Mouse (Mus musculus): Measurements from ENCODE around the gene Mcm6. TPM values are rescaled to one million over a fixed set of nuclear protein-coding genes. Genes with fewer than 3 reads are reported as not detected.
A peak's percentile ranks its signal among the peaks of the same experiment; 100 is the strongest.
"Not testable (repeated sequence)": the region's sequence is repeated elsewhere in the genome, so short reads cannot be mapped to it uniquely, and the experiment has no call there.

The Mcm6 gene
- total and polyA plus RNA-seq, 2 experiments from 2014 or later: 58.6 to 59.0 TPM

GRCm38 (mm10) chr1:128344232-128344631 is 15.2 kb downstream of the Mcm6 start:
- Histone ChIP-seq H3K4me1 (ENCODE audit: insufficient read depth, low read length) (no peaks in the 10 kb centered on the region), H3K36me3 (ENCODE audit: insufficient read depth, low read length) (peaks cover 49% of the 10 kb centered on the region), H3K27me3 (ENCODE audit: insufficient read depth, low read length) (no peaks in the 10 kb centered on the region), H3K4me2 (ENCODE audit: low read depth, low read length) (no peak overlapping the region), H3K4me3 (ENCODE audit: low read length) (no peak overlapping the region), H3K9ac (replicated peaks; ENCODE audit: low read length) (no peak overlapping the region), H3K27ac (no peak overlapping the region), H3K9me3 (ENCODE audit: low read length) (no peaks in the 10 kb centered on the region)
- no peak for TF ChIP-seq CTCF (IDR thresholded peaks at IDR 0.05; ENCODE audit: low read depth)
- 24% methylated on average over 10 of the region's 10 CpGs for WGBS
- DNase-seq (ENCODE audit: low spot score) (no peak), ATAC-seq (no peak)

GRCm38 (mm10) chr1:128337708-128338320 is 21.6 kb downstream of the Mcm6 start:
- no peak overlapping the region for H3K4me2 ChIP-seq (ENCODE audit: low read depth, low read length)
- no peak overlapping the region for H3K27ac ChIP-seq
- no peaks in the 10 kb centered on the region for H3K9me3 ChIP-seq (ENCODE audit: low read length)
- no peak for DNase-seq (ENCODE audit: low spot score)
- H3K36me3 ChIP-seq (ENCODE audit: insufficient read depth, low read length): peaks cover 26% of the 10 kb centered on the region; the same call in 1 of the 2 replicates
- H3K4me1 ChIP-seq (ENCODE audit: insufficient read depth, low read length): no peaks in the 10 kb centered on the region
- H3K27me3 ChIP-seq (ENCODE audit: insufficient read depth, low read length): no peaks in the 10 kb centered on the region
- ATAC-seq: no peak
- TF ChIP-seq CTCF (IDR thresholded peaks at IDR 0.05; ENCODE audit: low read depth): no peak
- 89% methylated on average over 13 of the region's 13 CpGs for WGBS
- H3K9ac ChIP-seq (replicated peaks; ENCODE audit: low read length): no peak overlapping the region
- no peak overlapping the region for H3K4me3 ChIP-seq (ENCODE audit: low read length)

- WGBS: 90% methylated on average over 1 of the region's 1 CpGs
- ATAC-seq: no peak
These were observed 29.2 kb downstream of the Mcm6 start for GRCm38 (mm10) chr1:128330313-128330712.

GRCm38 (mm10) chr1:128328218-128328617 is 31.2 kb downstream of the Mcm6 start, which contains the start of gene Lct:
Gene Lct, minus strand, starts transcription at chr1:128328318.
- no peak for TF ChIP-seq CTCF (IDR thresholded peaks at IDR 0.05; ENCODE audit: low read depth)
- Histone ChIP-seq H3K9ac (replicated peaks; ENCODE audit: low read length) (no peak within 1 kb of the TSS), H3K9me3 (ENCODE audit: low read length) (no peaks in the 10 kb centered on the region), H3K4me2 (ENCODE audit: low read depth, low read length) (no peak within 1 kb of the TSS), H3K36me3 (ENCODE audit: insufficient read depth, low read length) (0 out of 2 replicates have a peak, but pooled peaks cover 14% of the 10 kb centered on the region), H3K4me3 (ENCODE audit: low read length) (no peak within 1 kb of the TSS), H3K27me3 (ENCODE audit: insufficient read depth, low read length) (no peaks in the 10 kb centered on the region), H3K4me1 (ENCODE audit: insufficient read depth, low read length) (no peaks in the 10 kb centered on the region), H3K27ac (no peak within 1 kb of the TSS)
- 78% methylated on average over 3 of the region's 3 CpGs for WGBS
- no peak for ATAC-seq
- no peak for DNase-seq (ENCODE audit: low spot score)

More at GRCm38 (mm10) chr1:128330313-128330712, 29.2 kb downstream of the Mcm6 start:
- H3K36me3 ChIP-seq (ENCODE audit: insufficient read depth, low read length): peaks cover 19% of the 10 kb centered on the region; the same call in 1 of the 2 replicates
- no peak for TF ChIP-seq CTCF (IDR thresholded peaks at IDR 0.05; ENCODE audit: low read depth)
- no peaks in the 10 kb centered on the region for H3K4me1 ChIP-seq (ENCODE audit: insufficient read depth, low read length)
- no peak overlapping the region for H3K9ac ChIP-seq (replicated peaks; ENCODE audit: low read length)
- no peak overlapping the region for H3K4me2 ChIP-seq (ENCODE audit: low read depth, low read length)
- no peak overlapping the region for H3K27ac ChIP-seq
- no peaks in the 10 kb centered on the region for H3K9me3 ChIP-seq (ENCODE audit: low read length)
- DNase-seq (ENCODE audit: low spot score): no peak
- no peaks in the 10 kb centered on the region for H3K27me3 ChIP-seq (ENCODE audit: insufficient read depth, low read length)
- H3K4me3 ChIP-seq (ENCODE audit: low read length): no peak overlapping the region

- Histone ChIP-seq H3K36me3 (ENCODE audit: insufficient read depth, low read length) (0 out of 2 replicates have a peak, but pooled peaks cover 13% of the 10 kb centered on the region), H3K4me3 (ENCODE audit: low read length) (no peak overlapping the region), H3K4me2 (ENCODE audit: low read depth, low read length) (no peak overlapping the region), H3K27me3 (ENCODE audit: insufficient read depth, low read length) (no peaks in the 10 kb centered on the region), H3K9ac (replicated peaks; ENCODE audit: low read length) (no peak overlapping the region), H3K9me3 (ENCODE audit: low read length) (no peaks in the 10 kb centered on the region), H3K27ac (no peak overlapping the region), H3K4me1 (ENCODE audit: insufficient read depth, low read length) (no peaks in the 10 kb centered on the region)
- WGBS: 91% methylated on average over 1 of the region's 1 CpGs
- DNase-seq (ENCODE audit: low spot score) (no peak), ATAC-seq (no peak)
- TF ChIP-seq CTCF (IDR thresholded peaks at IDR 0.05; ENCODE audit: low read depth): no peak
These were observed 32.3 kb downstream of the Mcm6 start for GRCm38 (mm10) chr1:128327165-128327564.

DNA sequence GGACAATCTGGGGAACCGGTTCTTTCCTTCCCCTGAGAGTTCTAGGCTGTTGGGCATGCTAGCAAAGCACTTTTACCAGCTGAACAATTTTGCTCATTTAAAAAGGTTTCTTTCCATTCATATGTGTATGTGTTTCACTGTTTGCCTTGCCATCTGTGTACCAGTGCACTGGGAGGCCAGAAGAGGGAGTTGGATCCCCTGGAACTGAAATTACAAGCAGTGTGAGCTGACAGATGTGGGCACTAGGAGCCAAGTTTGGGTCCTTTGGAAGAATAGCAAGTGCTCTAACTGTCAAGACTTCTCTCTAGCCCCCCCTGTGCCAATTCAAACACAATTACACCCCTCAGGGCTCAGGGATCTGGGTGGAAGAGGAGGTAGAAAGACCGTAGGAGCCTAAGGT is 34.7 kb downstream of the Mcm6 start:
- TF ChIP-seq CTCF (IDR thresholded peaks at IDR 0.05; ENCODE audit: low read depth): 0 out of 2 replicates have a peak, but pooled peaks have one; percentile 11
- WGBS: 84% methylated on average over 2 of the region's 2 CpGs
- ATAC-seq: no peak
- H3K4me1 ChIP-seq (ENCODE audit: insufficient read depth, low read length): no peaks in the 10 kb centered on the region
- no peak for DNase-seq (ENCODE audit: low spot score)
- no peaks in the 10 kb centered on the region for H3K27me3 ChIP-seq (ENCODE audit: insufficient read depth, low read length)
- no peak overlapping the region for H3K4me3 ChIP-seq (ENCODE audit: low read length)
- H3K9ac ChIP-seq (replicated peaks; ENCODE audit: low read length): no peak overlapping the region
- H3K27ac ChIP-seq: no peak overlapping the region
- H3K9me3 ChIP-seq (ENCODE audit: low read length): no peaks in the 10 kb centered on the region
- H3K36me3 ChIP-seq (ENCODE audit: insufficient read depth, low read length): 0 out of 2 replicates have a peak, but pooled peaks cover 3% of the 10 kb centered on the region
- no peak overlapping the region for H3K4me2 ChIP-seq (ENCODE audit: low read depth, low read length)

DNA sequence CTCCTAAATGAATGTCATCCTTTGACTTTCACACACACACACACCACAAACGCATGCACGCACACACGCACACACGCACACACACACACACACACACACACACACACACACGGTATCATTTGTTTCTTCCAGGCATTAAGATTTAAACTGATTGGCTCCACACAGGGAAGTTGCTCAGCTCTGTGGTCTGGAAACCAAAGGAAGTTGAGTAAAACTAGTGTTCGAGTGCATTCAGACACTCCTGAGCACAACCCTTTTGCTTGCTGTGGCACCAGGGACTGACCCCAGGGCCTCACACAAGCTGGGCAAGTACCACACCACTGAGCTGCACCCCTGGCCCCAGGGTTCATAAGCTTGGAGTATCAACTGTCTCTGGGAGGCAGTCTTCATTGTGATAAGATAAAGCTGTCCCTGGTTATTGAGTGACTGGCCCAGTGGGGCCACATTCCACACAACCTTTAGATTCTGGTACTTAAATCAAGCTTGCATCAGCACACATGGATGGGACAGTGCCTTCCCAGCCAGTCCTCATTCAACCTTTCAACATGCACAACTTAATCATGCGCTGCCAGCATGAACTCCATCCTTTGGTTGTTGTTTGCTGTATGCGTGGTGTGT is 36.3 kb downstream of the Mcm6 start:
- WGBS: 89% methylated on average over 8 of the region's 8 CpGs
- no peak overlapping the region for H3K4me3 ChIP-seq (ENCODE audit: low read length)

DNA sequence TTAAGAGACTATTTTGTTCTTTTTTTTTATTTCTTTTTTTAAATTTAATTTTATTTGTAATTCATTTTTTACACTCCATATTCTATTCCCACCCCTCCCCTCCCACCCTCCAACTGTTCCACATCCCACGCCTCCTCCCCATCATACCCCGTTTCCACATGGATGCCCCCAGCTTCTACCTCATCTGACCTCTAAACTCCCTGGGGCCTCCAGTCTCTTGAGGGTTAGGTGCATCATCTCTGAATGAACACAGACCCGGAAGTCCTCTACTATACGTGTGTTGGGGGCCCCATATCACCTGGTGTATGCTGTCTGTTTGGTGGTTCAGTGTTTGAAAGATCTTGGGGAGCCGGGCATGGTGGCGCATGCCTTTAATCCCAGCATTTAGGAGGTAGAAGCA is 40.2 kb downstream of the Mcm6 start:
- ATAC-seq; DNase-seq (ENCODE audit: low spot score); H3K4me2 ChIP-seq (ENCODE audit: low read depth, low read length); H3K36me3 ChIP-seq (ENCODE audit: insufficient read depth, low read length); H3K27me3 ChIP-seq (ENCODE audit: insufficient read depth, low read length); H3K4me1 ChIP-seq (ENCODE audit: insufficient read depth, low read length); H3K9ac ChIP-seq (replicated peaks; ENCODE audit: low read length); H3K27ac ChIP-seq; H3K9me3 ChIP-seq (ENCODE audit: low read length); H3K4me3 ChIP-seq (ENCODE audit: low read length): not testable (repeated sequence)
- WGBS: 83% methylated on average over 6 of the region's 6 CpGs

More for the DNA sequence above, 36.3 kb downstream of the Mcm6 start:
- H3K27me3 ChIP-seq (ENCODE audit: insufficient read depth, low read length): no peaks in the 10 kb centered on the region
- H3K27ac ChIP-seq: no peak overlapping the region
- no peaks in the 10 kb centered on the region for H3K9me3 ChIP-seq (ENCODE audit: low read length)
- H3K9ac ChIP-seq (replicated peaks; ENCODE audit: low read length): no peak overlapping the region
- TF ChIP-seq CTCF (IDR thresholded peaks at IDR 0.05; ENCODE audit: low read depth): no peak
- DNase-seq (ENCODE audit: low spot score) (no peak), ATAC-seq (no peak)
- H3K4me1 ChIP-seq (ENCODE audit: insufficient read depth, low read length): no peaks in the 10 kb centered on the region
- H3K4me2 ChIP-seq (ENCODE audit: low read depth, low read length): no peak overlapping the region
- 0 out of 2 replicates have a peak, but pooled peaks cover 3% of the 10 kb centered on the region for H3K36me3 ChIP-seq (ENCODE audit: insufficient read depth, low read length)
